Mouse (Mus musculus) E14TG2a.4 (cell line): ENCODE measurements at regions not wholly inside any gene's neighbourhood (a gene's known extent, or its start where the extent isn't known, plus 50 kb on each side); places are given as distances from the start of the nearest gene placed in this dataset.

Experiments
- CTCF ChIP-seq: conservative IDR thresholded peaks from 2 replicates; pipeline ENCODE4 v1.5.1; 2014; ENCODE audit warnings: low read length
- NANOG ChIP-seq: IDR thresholded peaks from 2 replicates; pipeline ENCODE4 v1.6.1; 2014; ENCODE audit warnings: borderline replicate concordance, low read length, mixed read lengths
- POU5F1 ChIP-seq: IDR thresholded peaks from 2 replicates; pipeline ENCODE4 v1.6.1; 2014; ENCODE audit warnings: low read length, borderline replicate concordance

DNA sequence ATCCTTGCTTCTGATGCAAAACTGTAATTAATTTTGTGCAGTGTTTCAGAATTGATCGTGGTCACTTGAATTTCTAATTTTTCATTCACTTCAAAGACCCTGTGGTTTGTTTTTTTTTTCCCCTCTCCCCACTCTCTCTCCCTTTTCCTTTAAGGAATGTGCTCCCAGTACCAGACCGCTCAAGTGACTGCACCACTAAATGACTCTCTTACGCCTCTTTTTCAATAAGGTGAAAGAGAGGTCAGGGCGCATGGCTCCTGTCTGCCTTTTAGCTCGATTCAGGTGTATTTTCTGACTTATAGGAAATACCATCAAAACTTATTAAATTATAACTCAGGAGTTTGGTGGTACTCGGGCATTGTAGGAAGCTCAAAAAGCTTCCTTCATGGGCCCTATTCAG lies 146.0 kb upstream of the Zfp507 start:
- no peak for TF ChIP-seq CTCF
- TF ChIP-seq POU5F1 = no peak
- no peak for TF ChIP-seq NANOG
